Mouse (Mus musculus): ENCODE data around the gene A730015C16Rik. TPM values are rescaled to one million over a fixed set of nuclear protein-coding genes. Genes with fewer than 3 reads are reported as not detected.

The A730015C16Rik gene
- polyA plus RNA-seq, 1 experiment: not detected

GRCm38 (mm10) chr4:108847715-108848504 is 509 bp downstream of the A730015C16Rik start, which contains the start of gene Kti12:
Gene Kti12, plus strand, starts transcription at chr4:108847785.
- Histone ChIP-seq H3K27ac (ENCODE audit: insufficient read depth, low read length) (peak within 1 kb of the TSS; percentile 94), H3K4me3 (ENCODE audit: insufficient read depth, low read length) (peak within 1 kb of the TSS; percentile 58), H3K4me1 (ENCODE audit: control insufficient read depth, insufficient read depth, low read length) (peaks cover 5% of the 10 kb centered on the region; the same call in 1 of the 2 replicates)
- TF ChIP-seq CTCF (IDR thresholded peaks at IDR 0.05; ENCODE audit: extremely low read depth, insufficient read depth, low read length): no peak
- TF ChIP-seq POLR2A (IDR thresholded peaks at IDR 0.05; ENCODE audit: extremely low read depth, insufficient read depth, low read length): 0 out of 2 replicates have a peak, but pooled peaks have one; percentile 68

GRCm38 (mm10) chr4:108845824-108846569 is 2.4 kb downstream of the A730015C16Rik start:
- Histone ChIP-seq H3K27ac (ENCODE audit: insufficient read depth, low read length) (no peak overlapping the region), H3K4me3 (ENCODE audit: insufficient read depth, low read length) (no peak overlapping the region), H3K4me1 (ENCODE audit: control insufficient read depth, insufficient read depth, low read length) (peaks cover 3% of the 10 kb centered on the region; the same call in 1 of the 2 replicates)
- no peak for TF ChIP-seq CTCF (IDR thresholded peaks at IDR 0.05; ENCODE audit: extremely low read depth, insufficient read depth, low read length)
- TF ChIP-seq POLR2A (IDR thresholded peaks at IDR 0.05; ENCODE audit: extremely low read depth, insufficient read depth, low read length): no peak

GRCm38 (mm10) chr4:108843336-108843735 is 5.1 kb downstream of the A730015C16Rik start:
- H3K4me1 ChIP-seq (ENCODE audit: control insufficient read depth, insufficient read depth, low read length): no peaks in the 10 kb centered on the region; the same call in 1 of the 2 replicates
- no peak overlapping the region for H3K4me3 ChIP-seq (ENCODE audit: insufficient read depth, low read length)
- H3K27ac ChIP-seq (ENCODE audit: insufficient read depth, low read length): no peak overlapping the region
- TF ChIP-seq CTCF (IDR thresholded peaks at IDR 0.05; ENCODE audit: extremely low read depth, insufficient read depth, low read length) (no peak), POLR2A (IDR thresholded peaks at IDR 0.05; ENCODE audit: extremely low read depth, insufficient read depth, low read length) (no peak)

- H3K4me3 ChIP-seq (ENCODE audit: insufficient read depth, low read length): no peak overlapping the region
- H3K27ac ChIP-seq (ENCODE audit: insufficient read depth, low read length): no peak overlapping the region
- peaks cover 2% of the 10 kb centered on the region for H3K4me1 ChIP-seq (ENCODE audit: control insufficient read depth, insufficient read depth, low read length)
- no peak for TF ChIP-seq CTCF (IDR thresholded peaks at IDR 0.05; ENCODE audit: extremely low read depth, insufficient read depth, low read length)
- no peak for TF ChIP-seq POLR2A (IDR thresholded peaks at IDR 0.05; ENCODE audit: extremely low read depth, insufficient read depth, low read length)
Observed at GRCm38 (mm10) chr4:108841920-108842578, 6.4 kb downstream of the A730015C16Rik start.

GRCm38 (mm10) chr4:108838031-108838430 is 10.4 kb downstream of the A730015C16Rik start:
- TF ChIP-seq CTCF (IDR thresholded peaks at IDR 0.05; ENCODE audit: extremely low read depth, insufficient read depth, low read length) (no peak), POLR2A (IDR thresholded peaks at IDR 0.05; ENCODE audit: extremely low read depth, insufficient read depth, low read length) (no peak)
- Histone ChIP-seq H3K4me1 (ENCODE audit: control insufficient read depth, insufficient read depth, low read length) (peaks cover 3% of the 10 kb centered on the region), H3K27ac (ENCODE audit: insufficient read depth, low read length) (peak overlapping the region; percentile 70; the same call in 1 of the 2 replicates), H3K4me3 (ENCODE audit: insufficient read depth, low read length) (no peak overlapping the region)

GRCm38 (mm10) chr4:108835496-108835895 is 12.9 kb downstream of the A730015C16Rik start:
- Histone ChIP-seq H3K27ac (ENCODE audit: insufficient read depth, low read length) (no peak overlapping the region), H3K4me1 (ENCODE audit: control insufficient read depth, insufficient read depth, low read length) (peaks cover 3% of the 10 kb centered on the region), H3K4me3 (ENCODE audit: insufficient read depth, low read length) (peak overlapping the region; percentile 57)
- TF ChIP-seq CTCF (IDR thresholded peaks at IDR 0.05; ENCODE audit: extremely low read depth, insufficient read depth, low read length): no peak
- TF ChIP-seq POLR2A (IDR thresholded peaks at IDR 0.05; ENCODE audit: extremely low read depth, insufficient read depth, low read length): no peak

GRCm38 (mm10) chr4:108834971-108835311 is 13.5 kb downstream of the A730015C16Rik start:
- H3K27ac ChIP-seq (ENCODE audit: insufficient read depth, low read length): 0 out of 2 replicates have a peak overlapping the region, but pooled peaks have one; percentile 1
- peaks cover 3% of the 10 kb centered on the region for H3K4me1 ChIP-seq (ENCODE audit: control insufficient read depth, insufficient read depth, low read length)
- TF ChIP-seq CTCF (IDR thresholded peaks at IDR 0.05; ENCODE audit: extremely low read depth, insufficient read depth, low read length) (no peak), POLR2A (IDR thresholded peaks at IDR 0.05; ENCODE audit: extremely low read depth, insufficient read depth, low read length) (no peak)
- peak overlapping the region; percentile 57 for H3K4me3 ChIP-seq (ENCODE audit: insufficient read depth, low read length)

GRCm38 (mm10) chr4:108834115-108834970 is 14.1 kb downstream of the A730015C16Rik start, which contains the start of gene Txndc12:
Gene Txndc12, plus strand, starts transcription at chr4:108834601.
- Histone ChIP-seq H3K4me3 (ENCODE audit: insufficient read depth, low read length) (peak within 1 kb of the TSS; percentile 57), H3K4me1 (ENCODE audit: control insufficient read depth, insufficient read depth, low read length) (peaks cover 3% of the 10 kb centered on the region), H3K27ac (ENCODE audit: insufficient read depth, low read length) (peak within 1 kb of the TSS; percentile 95)
- TF ChIP-seq POLR2A (IDR thresholded peaks at IDR 0.05; ENCODE audit: extremely low read depth, insufficient read depth, low read length) (peak; percentile 56; the same call in 1 of the 2 replicates), CTCF (IDR thresholded peaks at IDR 0.05; ENCODE audit: extremely low read depth, insufficient read depth, low read length) (no peak)
